Mouse (Mus musculus) intestine, embryonic 14.5 days (tissue): ENCODE data around the gene Hes1. TPM values are rescaled to one million over a fixed set of nuclear protein-coding genes. Genes with fewer than 3 reads are reported as not detected.

ENCODE experiments used
- ATAC-seq: fragments of 200-750 bp; cut with Nextera tagmentation; replicated peaks from 2 replicates; pipeline ENCODE4 v1.8.0; 2017; ENCODE audit warnings: low read depth, moderate number of reproducible peaks, moderate TSS enrichment, moderate library complexity; ENCODE audit not compliant: low FRiP score, low TSS enrichment
- DNase-seq: peaks from one replicate; pipeline ENCODE4 v3.0.0-alpha.2; 2018; ENCODE audit warnings: low spot score
- H3K27ac ChIP-seq: fragments of 300-500 bp; sonication (generic); 2 replicates; pipeline ENCODE4 v1.5.1; 2014; ENCODE audit warnings: low read depth, mild to moderate bottlenecking, control low read depth
- H3K27me3 ChIP-seq: fragments of 300-500 bp; sonication (generic); replicated peaks from 2 replicates; pipeline ENCODE4 v1.6.1; 2014; ENCODE audit warnings: low read length, control low read depth; ENCODE audit not compliant: control insufficient read depth, insufficient read depth
- H3K36me3 ChIP-seq: fragments of 300-500 bp; sonication (generic); 2 replicates; pipeline ENCODE4 v1.6.1; 2014; ENCODE audit warnings: low read length, control low read depth; ENCODE audit not compliant: control insufficient read depth, insufficient read depth
- H3K4me1 ChIP-seq: fragments of 300-500 bp; sonication (generic); replicated peaks from 2 replicates; pipeline ENCODE4 v1.6.1; 2014; ENCODE audit warnings: low read length, control low read depth, mixed read lengths; ENCODE audit not compliant: control insufficient read depth, insufficient read depth
- H3K4me2 ChIP-seq: fragments of 300-500 bp; sonication (generic); 2 replicates; pipeline ENCODE4 v1.6.1; 2014; ENCODE audit warnings: low read length
- H3K4me3 ChIP-seq: fragments of 300-500 bp; sonication (generic); 2 replicates; pipeline ENCODE4 v1.5.1; 2014; ENCODE audit warnings: low read depth, low read length, control low read depth, mixed read lengths
- H3K9ac ChIP-seq: fragments of 300-500 bp; sonication (generic); 2 replicates; pipeline ENCODE4 v1.6.1; 2014; ENCODE audit warnings: mild to moderate bottlenecking, low read length
- H3K9me3 ChIP-seq: fragments of 300-500 bp; sonication (generic); 2 replicates; pipeline ENCODE4 v1.6.1; 2016; ENCODE audit warnings: low read length, control low read depth; ENCODE audit not compliant: control insufficient read depth
- WGBS: fragments of 180-500 bp; shearing (Covaris S2); extraction: QIAGEN DNeasy Blood & Tissue Kit; methylation state at CpG from one replicate; pipeline ENCODE4 v1.1.7; 2014; 5-methylcytosine and 5-hydroxymethylcytosine counted together
- polyA plus RNA-seq: library from polyadenylated mRNA; unstranded; fragments of >200 nt; fragmentation: Nextera tagmentation; extraction: Ambion mirVana; gene quantifications from 2 replicates; pipeline ENCODE4 v1.2.1, GENCODE M21; 2014

Hes1 gene
- 61.0 and 67.2 TPM in 2 replicates for polyA plus RNA-seq

DNA sequence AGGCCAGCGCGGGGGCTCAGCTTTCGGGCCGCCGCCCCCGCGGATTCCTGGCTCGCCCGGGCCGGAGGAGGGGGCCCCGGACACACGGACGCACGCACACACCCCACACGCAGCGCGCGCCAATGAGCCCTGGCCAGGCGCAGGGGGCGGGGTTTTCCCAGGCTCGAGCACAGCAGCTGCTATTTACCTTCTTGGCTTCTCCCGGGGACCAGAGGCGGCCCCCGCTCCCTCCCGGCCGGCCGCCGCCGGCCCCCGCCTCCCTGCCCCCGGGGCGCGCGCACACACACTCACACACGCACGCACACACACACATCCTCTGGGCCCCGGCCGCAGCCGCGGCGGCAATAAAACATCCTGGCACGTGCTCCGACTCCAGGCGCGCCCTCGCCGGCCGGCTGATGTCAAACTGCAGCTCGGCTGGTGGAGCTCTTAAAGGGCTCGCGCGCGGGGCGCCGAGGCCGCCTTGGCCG, at the start of gene Hes1:
Hes1 (plus strand) TSS at position 401 of the 470 bp plus-strand sequence.
- Histone ChIP-seq H3K9ac (peak within 1 kb of the TSS; percentile 91), H3K27me3 (no peaks in the 10 kb centered on the region), H3K27ac (peak within 1 kb of the TSS; percentile 99), H3K4me1 (peaks cover 35% of the 10 kb centered on the region), H3K4me2 (peak within 1 kb of the TSS; percentile 82), H3K4me3 (peak within 1 kb of the TSS; percentile 90), H3K36me3 (peaks cover 4% of the 10 kb centered on the region; the same call in 1 of the 2 replicates), H3K9me3 (no peaks in the 10 kb centered on the region)
- DNase-seq, result peak; percentile 95
- under 1% methylated on average over 57 of the region's 57 CpGs for WGBS
- peak; percentile 87 for ATAC-seq

DNA sequence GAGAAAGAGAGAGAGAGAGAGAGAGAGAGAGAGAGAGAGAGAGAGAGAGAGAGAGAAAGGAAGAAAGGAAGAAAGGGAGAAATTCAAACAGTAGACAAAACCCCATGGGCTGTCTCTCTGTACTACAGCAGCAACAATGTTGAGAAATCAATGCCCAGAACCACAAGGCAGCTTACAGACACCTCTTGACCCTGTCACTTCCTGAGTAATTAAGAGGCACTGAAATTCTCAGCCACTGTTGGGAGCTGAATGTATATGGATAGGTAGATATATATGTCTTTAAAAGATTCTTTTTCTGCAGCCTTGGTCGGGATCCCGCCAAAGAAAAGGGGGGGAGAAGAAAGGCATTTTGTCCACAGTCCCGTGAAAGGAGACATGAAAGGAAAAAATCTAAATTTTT, 48.1 kb upstream of the Hes1 start:
- Histone ChIP-seq H3K36me3 (no peaks in the 10 kb centered on the region), H3K9me3 (no peaks in the 10 kb centered on the region), H3K4me1 (peaks cover 17% of the 10 kb centered on the region), H3K27ac (no peak overlapping the region), H3K4me3 (no peak overlapping the region), H3K27me3 (no peaks in the 10 kb centered on the region), H3K9ac (no peak overlapping the region), H3K4me2 (no peak overlapping the region)
- ATAC-seq (no peak), DNase-seq (no peak)
- WGBS, result 31% methylated on average over 3 of the region's 3 CpGs

DNA sequence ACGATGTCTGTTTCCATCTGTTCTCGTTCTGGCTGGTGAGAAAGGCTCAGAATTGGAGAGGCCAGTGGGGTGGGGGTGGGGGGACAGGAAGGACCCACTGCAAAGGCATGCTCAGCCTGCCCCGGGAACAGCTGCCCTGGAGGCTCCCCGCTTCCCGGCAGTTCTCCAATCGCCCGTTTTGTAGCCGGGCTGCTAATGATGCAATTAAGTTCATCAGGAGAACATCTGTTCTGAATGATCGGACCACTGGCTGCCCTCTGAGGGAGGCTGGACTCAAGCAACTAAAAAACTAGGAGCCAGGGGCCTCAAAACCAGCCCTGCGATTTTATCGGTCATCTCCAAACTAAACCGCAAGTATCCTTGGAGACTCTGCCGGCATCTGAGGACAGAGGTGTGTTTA, 44.1 kb upstream of the Hes1 start:
- 19% methylated on average over 13 of the region's 13 CpGs for WGBS
- Histone ChIP-seq H3K4me2 (peak overlapping the region; percentile 25), H3K9ac (no peak overlapping the region), H3K4me3 (no peak overlapping the region), H3K27me3 (no peaks in the 10 kb centered on the region), H3K9me3 (no peaks in the 10 kb centered on the region), H3K27ac (peak overlapping the region; percentile 47), H3K4me1 (peaks cover 17% of the 10 kb centered on the region), H3K36me3 (no peaks in the 10 kb centered on the region)
- DNase-seq, result no peak
- ATAC-seq, result no peak

DNA sequence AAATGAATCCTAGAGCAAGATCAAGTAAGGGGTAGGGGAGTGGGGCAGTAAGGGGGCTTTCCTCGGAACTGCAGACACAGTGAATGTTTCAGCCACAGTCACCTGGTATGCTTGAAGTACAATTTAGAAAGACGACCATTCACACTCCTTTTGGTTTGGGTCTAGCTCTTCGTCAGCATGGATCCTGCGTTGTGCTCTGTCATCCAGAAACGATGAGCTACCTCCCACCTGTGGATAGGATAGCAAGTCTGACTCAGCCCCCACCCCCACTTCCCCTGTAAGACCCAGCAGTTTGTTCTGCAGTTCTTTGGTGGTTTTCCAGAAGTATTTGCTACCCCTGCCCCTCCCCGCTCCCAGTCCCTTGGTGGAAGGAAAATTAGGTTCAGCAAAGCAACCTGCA, 41.8 kb upstream of the Hes1 start:
- Histone ChIP-seq H3K36me3 (no peaks in the 10 kb centered on the region), H3K9me3 (no peaks in the 10 kb centered on the region), H3K4me2 (no peak overlapping the region), H3K4me3 (no peak overlapping the region), H3K4me1 (peaks cover 11% of the 10 kb centered on the region), H3K27ac (no peak overlapping the region), H3K9ac (no peak overlapping the region), H3K27me3 (no peaks in the 10 kb centered on the region)
- 69% methylated on average over 6 of the region's 6 CpGs for WGBS
- no peak for ATAC-seq
- DNase-seq, result no peak

DNA sequence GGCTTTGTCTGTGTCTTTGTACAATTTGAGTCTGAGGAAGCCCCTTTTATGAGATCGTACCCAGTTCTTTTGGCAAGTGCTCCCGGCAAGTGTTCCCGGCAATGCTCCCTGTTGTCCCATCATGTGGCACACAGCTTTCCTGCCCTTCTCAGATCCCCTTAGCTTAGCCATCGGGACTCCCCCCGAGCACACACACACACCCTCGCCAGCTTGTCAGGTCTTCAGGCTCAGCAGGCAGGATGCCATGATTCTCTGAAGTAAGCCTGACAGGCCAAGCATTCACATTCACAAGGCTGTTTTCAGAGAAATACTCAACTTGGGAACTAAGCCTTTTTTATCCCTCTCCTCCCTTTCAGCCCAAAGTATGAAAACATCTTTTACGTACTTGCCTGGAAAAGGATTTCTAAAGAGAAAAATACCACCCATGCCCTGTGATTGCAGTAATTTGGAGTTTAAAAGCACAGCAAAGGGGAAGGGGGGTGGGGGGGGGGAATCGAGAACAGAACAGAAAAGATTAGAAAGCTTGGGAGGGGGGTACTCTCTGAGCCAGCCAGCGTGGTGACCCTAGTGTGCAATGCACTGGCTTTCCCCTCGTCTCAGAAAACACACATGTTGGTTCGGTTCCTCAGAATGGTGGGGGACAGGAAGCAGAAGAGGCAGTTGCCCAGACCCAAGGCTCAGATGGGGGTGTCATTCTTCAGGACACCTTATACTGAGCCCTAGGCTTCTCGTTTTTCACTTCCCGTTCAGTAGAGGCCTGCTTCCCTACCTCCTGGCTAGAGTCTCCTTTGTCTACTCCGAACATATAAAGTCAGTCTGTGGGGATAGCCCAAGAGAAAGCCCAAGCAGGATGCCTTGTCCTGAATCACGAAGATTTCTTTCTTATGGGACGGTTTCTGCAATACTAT, 41.0 kb upstream of the Hes1 start:
- H3K36me3 ChIP-seq, result no peaks in the 10 kb centered on the region
- H3K9ac ChIP-seq, result no peak overlapping the region
- WGBS, result 77% methylated on average over 16 of the region's 16 CpGs
- H3K27ac ChIP-seq, result no peak overlapping the region
- H3K9me3 ChIP-seq, result no peaks in the 10 kb centered on the region
- ATAC-seq (no peak), DNase-seq (no peak)
- peaks cover 12% of the 10 kb centered on the region for H3K4me1 ChIP-seq
- H3K4me2 ChIP-seq, result no peak overlapping the region
- no peak overlapping the region for H3K4me3 ChIP-seq
- H3K27me3 ChIP-seq, result no peaks in the 10 kb centered on the region

DNA sequence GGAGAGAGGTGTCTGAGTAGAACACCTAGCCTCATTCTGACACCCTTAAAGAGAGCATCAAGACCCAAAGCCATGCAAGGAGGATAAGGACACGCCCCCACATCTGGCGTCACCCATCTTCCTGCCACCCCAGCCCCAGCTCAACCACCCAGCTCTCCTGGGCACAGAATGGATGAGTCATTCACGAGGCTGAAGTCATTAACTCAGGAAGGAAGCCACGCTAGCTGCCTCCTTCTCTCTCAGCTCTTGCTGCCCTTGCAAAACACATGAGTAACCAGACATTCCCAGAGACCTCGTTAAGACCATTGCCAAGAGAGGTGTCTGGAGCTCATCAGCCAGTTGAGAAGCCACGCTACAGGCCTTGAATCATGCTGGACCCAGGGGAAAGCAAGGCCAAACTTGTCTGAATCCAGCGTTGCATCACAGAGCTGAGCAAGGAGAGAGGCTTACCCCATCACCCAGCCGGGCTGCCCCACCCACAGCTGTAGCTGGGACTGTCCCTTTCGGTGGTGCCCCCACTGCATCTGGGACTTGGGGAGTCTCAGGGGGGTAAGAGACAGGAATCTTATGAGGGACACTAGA, 39.4 kb upstream of the Hes1 start:
- no peak for ATAC-seq

DNA sequence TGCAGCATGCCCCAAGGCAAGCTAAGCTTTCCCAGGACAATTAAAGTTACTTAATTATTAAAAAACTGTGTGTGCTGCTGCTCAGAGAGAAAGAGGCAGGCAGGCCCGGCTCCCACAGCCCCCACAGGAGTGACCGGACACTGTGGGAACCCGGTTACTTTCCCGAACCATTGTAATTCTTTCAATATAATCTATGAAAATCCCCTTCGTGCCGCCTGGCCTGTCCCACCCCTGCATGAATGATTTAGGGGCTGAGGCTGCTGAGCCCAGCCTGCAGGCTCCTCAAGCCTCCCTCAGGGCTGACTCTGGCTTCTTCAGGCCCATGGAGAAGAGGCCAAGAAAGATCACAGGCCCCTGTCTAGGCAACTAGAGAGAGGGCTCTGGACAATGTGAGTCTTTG, 36.0 kb upstream of the Hes1 start:
- H3K36me3 ChIP-seq, result no peaks in the 10 kb centered on the region
- no peaks in the 10 kb centered on the region for H3K27me3 ChIP-seq
- no peak overlapping the region for H3K9ac ChIP-seq
- no peak overlapping the region for H3K27ac ChIP-seq
- no peaks in the 10 kb centered on the region for H3K9me3 ChIP-seq
- peaks cover 6% of the 10 kb centered on the region; the same call in 1 of the 2 replicates for H3K4me1 ChIP-seq
- ATAC-seq (no peak), DNase-seq (no peak)
- no peak overlapping the region for H3K4me2 ChIP-seq
- no peak overlapping the region for H3K4me3 ChIP-seq
- WGBS, result 36% methylated on average over 6 of the region's 6 CpGs

More for the DNA sequence above, 39.4 kb upstream of the Hes1 start:
- no peaks in the 10 kb centered on the region for H3K36me3 ChIP-seq
- H3K4me1 ChIP-seq, result peaks cover 12% of the 10 kb centered on the region
- WGBS, result 47% methylated on average over 9 of the region's 9 CpGs
- DNase-seq, result no peak
- H3K9ac ChIP-seq, result no peak overlapping the region
- no peaks in the 10 kb centered on the region for H3K9me3 ChIP-seq
- no peaks in the 10 kb centered on the region for H3K27me3 ChIP-seq
- no peak overlapping the region for H3K4me2 ChIP-seq
- H3K4me3 ChIP-seq, result no peak overlapping the region
- no peak overlapping the region for H3K27ac ChIP-seq

DNA sequence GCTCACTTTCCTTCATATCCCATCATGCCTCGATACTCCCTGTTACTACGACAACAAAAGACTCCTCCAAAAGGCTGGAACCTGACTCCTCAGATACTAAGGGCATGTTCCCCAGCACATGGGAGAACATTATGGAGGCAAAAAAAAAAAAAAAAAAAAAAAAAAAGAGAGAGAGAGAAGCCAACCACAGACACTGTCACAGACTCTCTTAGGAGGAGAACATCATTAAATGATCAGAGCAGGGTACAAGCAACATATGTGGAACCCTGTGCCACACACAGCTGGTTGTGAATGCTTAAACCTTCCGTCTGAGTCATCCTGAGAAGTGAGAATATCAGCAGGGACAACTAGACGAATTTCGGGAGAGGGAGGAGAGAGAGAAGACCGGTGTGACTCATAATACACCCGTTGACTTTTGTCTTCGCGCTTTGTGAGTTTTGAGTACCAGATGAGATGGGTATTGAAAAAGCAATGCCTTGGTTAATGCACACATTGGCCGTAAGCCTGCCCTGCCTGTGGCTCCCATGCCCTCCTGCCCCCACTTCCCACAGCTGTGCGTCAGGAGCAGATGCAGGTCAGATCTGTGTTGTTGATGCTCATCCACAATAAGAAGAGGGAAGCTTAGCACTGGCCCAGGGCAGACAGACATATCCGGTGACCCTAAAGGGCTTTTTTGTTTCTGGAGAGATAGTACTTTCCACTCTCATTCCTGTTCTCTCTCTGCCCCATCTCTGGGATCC, 34.8 kb upstream of the Hes1 start:
- Histone ChIP-seq H3K9ac (no peak overlapping the region), H3K36me3 (no peaks in the 10 kb centered on the region), H3K27ac (no peak overlapping the region), H3K9me3 (no peaks in the 10 kb centered on the region), H3K4me1 (peaks cover 11% of the 10 kb centered on the region), H3K4me2 (no peak overlapping the region), H3K27me3 (no peaks in the 10 kb centered on the region), H3K4me3 (no peak overlapping the region)
- DNase-seq (no peak), ATAC-seq (no peak)
- WGBS, result 78% methylated on average over 12 of the region's 12 CpGs
